Mouse (Mus musculus) layer of hippocampus, adult 18-20 months (tissue): Measurements from ENCODE around the gene Tenm4. TPM values are rescaled to one million over a fixed set of nuclear protein-coding genes. Genes with fewer than 3 reads are reported as not detected.

ENCODE experiments used
- DNase-seq, 2 experiments: peaks; one replicate each; pipeline ENCODE4 v3.0.0; 2022; ENCODE audit warnings: low spot score in 2 of 2
- total RNA-seq, 2 experiments: library from RNA; stranded (reverse); gene quantifications; 2 replicates each; pipeline ENCODE4 v1.2.3; 2021

Gene Tenm4
- total RNA-seq, 2 experiments from 2014 or later = 107 to 108 TPM

DNA sequence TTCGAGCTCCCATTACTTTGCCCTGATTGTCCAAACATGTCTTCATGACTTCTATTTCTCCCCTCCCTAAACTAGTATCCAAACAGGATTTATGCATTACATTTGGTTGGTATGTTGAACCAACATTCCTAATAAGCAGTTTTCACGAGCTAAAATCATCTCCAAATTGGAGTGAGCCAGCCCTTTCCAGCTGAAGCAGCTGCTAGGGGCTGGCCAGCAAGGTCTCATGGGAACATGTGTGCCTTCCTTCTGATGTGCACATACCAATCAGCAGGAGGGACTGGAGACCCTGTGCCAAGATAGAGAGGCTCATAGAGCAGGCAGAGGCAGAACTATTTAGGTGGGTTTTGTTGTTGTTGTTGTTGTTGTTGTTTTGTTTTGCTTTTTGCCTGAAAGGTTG, 69.6 kb downstream of the Tenm4 start:
- no peak for DNase-seq

DNA sequence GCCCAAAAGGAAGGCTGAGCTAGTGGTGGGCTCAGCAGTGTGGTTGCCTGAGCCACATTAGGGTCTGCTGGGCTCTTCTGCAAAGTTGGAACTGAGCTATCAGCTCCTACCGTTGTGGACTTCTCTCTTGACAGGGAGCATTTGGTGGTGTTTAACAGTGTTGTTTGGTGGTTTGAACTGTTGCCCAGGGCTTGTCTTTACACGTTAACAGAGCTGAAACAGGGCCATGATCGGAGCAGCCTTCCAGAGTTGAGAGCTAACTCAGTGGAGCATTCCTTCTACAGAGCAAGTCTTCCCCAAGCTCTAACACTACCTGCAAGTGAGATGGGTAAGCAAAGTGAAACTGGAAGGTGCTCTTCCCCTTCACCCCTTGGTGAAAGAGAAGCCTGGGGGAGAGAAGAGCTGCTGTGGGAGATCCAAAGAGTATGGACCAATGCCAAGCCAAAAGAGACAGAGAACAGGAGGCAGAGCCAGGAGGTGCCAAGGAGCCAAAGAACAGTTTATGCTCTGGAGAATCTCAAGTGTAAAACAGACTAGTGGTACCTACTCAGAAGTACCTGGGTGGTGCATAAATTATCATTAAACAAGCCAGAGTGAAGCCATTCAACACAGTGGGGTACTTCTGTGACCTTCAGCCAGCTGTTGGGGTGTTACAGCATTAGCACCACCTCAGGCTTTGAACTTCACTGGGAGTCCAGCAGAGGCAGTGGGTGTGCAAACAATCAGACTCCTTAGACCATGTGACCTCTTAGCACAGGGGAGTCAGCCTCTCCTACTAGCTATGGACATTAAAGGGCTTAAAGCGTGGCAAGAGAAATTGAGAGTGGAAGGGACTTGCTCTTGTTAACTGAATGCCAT, 71.5 kb downstream of the Tenm4 start:
- no peak for DNase-seq

DNA sequence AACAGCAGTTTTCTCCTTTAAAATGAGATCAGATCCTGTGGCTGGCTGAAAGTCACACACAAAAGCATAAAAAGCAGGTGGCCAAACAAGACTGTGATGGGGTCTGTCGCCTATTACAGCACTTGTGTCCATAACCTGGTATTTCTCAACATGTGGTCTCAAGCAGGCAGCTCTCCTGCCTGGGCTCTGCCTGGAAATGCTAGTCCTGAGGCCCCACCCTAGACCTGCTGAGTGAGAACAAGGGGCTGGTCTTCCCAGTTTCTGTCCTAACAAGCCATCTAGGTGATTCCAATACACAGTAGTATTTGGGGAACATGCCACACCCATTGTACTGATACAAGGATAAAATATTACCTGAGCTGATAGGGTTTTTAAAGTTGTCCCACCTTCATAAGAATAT, 73.8 kb downstream of the Tenm4 start:
- DNase-seq = no peak

DNA sequence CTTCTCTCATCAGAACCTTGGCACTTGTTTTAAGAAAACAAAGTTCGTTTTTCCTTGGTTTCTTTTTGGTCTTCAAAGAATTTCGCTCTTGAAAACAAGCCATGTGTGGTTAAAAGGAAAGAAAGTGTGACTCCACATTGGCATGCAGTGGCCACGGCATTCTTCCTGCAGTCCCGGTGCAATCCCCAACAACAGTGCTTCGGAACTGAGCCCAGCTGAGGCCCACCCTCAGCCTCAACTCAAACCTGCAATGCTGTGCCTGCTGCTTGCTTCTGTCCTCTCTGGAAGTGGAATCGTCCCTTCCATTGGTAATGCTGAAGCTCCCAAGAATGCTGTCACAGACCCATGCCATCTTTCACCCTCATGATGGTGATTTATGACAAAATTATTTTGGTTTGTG, 88.6 kb downstream of the Tenm4 start:
- no peak for DNase-seq

DNA sequence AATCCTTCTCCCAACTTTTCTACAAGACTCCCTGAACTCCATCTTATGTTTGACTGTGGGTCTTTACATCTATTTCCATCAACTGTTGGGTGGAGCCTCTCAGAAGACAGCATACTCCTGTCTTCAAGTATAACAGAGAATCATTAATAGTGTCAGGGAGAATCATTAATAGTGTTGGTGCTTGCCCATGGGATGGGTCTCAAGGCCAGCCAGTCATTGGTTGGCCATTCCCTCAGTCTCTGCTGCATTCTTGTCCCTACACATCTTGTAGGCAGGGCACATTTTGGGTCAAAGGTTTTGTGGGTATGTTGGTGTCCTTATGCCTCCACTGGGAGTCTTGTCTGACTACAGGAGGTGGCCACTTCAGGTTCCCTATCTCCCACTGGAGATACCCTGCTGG, 91.1 kb downstream of the Tenm4 start:
- no peak for DNase-seq

DNA sequence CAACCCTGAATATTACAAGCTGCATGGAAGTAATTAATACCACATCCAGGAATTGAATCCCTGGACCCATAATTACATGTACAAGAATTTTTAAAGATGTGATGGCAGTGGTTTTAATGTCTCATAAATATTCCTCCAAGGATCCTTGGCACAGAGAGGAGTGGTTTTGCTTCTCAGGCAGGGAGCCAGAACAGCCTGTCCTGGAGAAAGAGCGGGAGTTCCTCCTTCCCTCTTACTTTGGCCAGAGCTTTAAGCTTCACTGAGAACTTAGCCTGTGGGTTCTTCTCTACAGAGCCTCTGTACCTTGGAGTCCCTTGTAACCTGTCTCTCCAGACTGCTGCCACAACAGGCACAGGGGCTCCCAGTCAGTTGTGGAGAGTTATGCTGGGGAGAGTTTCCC, 94.9 kb downstream of the Tenm4 start:
- no peak for DNase-seq

DNA sequence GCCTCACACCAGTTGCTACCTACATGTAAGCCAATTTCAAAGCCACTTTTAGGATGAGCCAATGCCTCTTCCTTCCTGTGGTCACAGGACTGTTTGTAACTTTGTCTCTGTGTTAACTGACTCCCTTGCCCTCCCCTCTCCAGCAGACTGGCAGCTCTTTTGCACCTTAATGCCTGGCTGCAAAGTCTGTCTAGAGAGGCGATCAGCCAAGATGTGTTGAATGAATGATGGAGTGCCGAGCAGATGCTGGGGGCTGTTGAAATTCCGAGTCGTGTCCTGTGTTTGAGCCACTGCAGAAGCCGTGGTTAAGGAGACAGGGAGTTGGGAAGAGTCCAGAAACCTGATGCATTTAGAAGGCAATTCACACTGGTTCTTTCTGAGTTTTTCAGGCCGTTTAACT, 96.2 kb downstream of the Tenm4 start:
- DNase-seq = no peak

DNA sequence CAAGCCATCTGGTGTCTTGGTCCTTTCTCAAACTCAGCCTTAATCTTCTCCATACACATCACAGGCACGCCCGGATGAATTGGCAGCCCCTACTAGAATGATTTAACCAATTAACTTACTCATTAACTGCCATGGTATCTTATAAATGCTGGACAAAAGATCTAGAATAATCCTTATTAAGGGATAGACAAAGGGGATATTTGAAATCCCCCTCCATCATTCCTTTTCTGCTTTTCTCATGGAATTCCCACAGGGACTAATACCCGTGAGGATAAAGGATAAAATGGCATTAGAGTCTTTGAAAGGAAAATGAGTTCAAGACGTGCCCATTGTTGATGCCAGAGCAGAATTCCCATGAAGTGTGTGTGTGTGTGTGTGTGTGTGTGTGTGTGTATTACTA, 99.6 kb downstream of the Tenm4 start:
- no peak for DNase-seq

DNA sequence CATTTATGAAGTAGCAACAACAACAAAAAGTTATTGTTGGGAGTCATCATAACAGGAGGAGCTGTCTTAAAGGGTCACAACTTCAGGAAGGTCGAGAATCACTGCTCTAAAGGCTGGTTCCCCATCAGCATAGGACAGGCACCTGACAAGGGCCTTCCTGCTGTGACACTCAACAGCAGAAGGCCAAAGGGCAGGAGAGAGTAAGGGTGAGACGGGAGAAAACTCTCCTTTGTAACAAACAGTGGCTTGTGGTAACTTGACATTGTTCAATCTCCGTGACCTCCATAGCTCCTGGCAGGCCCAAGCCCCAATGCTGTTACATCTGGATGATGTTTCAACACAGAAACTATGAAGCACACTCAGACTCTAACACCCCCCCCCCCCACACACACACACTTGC, 101.0 kb downstream of the Tenm4 start:
- DNase-seq = no peak

DNA sequence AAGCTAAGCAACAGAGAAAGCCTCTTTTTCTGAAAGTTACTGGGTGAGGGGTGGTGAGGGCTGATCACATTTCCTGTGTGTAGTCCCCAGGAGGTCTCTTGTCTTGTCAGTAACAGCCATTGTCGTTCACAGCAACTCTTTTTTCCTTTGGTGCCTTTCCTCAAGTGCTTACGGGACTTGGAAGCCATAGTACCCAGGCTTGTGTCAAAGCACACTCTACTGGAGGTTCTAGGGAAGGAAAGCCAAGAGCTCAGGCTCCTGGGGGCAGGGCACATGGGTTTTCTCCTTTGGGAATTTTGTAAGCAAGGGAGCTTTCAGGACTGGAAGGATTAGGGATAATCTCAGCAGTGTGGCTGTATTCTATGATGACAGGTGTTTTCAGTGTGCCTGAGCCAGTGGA, 103.4 kb downstream of the Tenm4 start:
- no peak for DNase-seq

DNA sequence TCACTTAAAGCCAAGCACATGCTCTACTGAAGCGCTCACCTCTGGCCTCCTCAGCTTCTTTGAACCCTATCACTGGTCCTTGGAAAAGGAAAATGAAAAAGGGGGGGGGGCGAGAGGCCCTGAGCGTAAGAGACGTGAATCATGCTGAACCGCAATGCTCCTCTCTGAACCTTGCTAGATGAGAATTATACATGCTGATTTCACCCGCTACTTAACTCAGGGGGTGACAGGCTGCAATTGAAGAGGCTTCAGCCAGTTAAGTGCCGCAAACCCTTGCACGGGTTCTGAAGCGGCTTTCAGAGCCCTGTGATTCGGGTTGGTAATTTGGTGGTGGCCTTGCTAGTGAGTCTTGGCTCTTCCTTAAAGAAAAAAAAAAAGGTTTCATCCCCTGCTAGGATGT, 106.5 kb downstream of the Tenm4 start:
- DNase-seq = no peak

DNA sequence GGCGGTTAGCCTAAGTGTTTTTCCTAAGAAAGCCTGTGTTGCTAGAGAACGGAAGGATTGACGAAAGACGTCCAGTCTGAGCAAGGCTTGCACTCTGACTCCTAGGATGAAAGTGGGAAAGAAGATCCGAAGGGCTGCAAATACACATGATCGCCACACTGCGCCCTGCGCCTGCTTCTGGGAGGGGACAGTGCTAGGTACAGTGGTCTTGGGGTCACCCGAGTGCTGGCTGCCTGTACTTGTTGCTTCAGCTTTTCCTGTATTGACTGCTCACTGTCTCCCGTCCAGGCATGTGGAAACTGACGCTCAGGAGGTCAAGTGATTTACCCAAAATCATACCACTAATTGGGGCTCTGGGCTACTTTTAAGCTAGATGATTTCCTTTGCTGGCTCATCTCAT, 107.3 kb downstream of the Tenm4 start:
- no peak for DNase-seq

DNA sequence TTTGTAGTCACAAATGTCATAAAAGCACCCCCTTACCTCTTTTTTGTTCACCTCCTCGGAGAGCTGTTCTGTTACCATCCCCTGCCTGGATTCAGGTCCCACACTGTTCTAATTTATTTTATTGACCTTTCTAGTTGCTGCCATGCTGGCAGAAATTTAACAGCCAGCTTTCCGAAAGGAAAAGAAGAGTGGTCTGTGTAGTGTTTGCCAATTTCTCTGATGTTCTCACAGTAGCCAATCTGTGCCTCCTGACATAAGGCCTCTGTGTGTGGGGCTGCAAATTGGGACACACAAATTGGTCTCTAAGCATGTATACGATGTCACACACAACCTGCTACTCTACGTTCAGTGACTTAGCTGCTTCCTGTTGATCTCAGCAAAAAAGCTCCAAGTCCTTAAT, 109.7 kb downstream of the Tenm4 start:
- peak; percentile 17 to 38 for DNase-seq

DNA sequence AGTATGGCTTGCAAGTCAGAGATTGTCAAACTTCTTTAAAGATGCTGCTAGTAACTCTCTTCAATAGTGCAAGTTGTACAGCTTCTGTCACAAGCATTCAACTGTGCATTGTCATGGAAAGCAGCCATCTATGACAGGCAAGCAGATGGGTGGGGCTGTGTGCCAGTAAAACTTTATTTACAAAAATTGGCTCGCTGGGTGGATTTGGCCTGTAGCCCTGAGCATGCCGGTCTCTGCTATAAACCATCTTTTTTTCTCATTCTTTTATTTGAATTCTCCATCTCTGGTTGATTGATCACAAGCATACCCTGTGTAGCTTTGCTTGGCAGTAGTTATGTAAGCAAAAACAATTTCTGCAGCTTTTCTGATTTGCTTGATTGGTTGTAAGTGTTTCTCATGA, 119.5 kb downstream of the Tenm4 start:
- peak; percentile 82 to 94 for DNase-seq

DNA sequence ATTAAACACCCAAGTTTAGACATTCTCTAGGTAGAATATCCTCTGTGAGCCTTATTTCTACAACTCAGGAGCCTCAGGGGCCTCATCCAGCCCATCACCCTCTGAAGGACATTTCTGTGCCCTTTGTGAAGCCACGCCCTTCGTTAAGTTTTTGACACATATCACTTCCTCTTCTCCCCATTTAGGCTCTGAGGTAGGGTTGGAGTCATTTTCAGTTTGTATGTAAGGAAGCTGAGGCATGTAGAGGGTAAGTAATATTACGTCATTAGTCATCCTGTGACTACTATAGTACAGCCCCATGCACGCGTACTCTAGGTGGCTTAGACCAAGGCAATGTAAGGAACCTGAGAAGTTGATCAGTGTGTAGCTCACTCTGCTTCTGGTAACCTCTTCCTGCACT, 124.9 kb downstream of the Tenm4 start:
- no peak for DNase-seq

DNA sequence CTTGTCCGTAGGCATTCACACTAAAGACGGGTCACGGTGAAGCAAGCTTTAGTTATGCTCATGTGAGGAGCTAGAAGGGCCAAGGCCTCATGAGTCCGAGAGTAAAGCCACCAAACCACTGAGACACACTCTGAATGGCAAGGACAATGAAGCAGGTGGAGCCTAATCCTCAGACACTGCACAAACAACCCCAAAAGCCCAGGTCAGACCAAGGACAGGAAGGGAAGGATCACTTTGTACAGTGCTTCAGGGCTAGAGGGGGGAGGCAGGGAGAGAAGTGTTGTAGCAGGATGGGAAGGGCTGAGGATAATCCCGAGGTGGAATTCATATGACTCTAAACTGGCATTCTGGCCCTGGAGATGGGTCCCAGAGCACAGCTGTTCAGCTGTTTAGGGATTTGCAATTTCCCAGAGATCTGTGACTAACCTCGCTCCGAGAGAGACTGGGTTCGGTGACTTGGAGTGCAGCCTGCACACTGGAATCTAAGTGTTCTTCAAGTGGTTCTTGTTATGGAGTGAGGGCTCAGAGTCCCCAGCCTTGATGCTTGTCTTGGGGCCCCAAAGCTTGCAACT, 129.9 kb downstream of the Tenm4 start:
- no peak for DNase-seq

DNA sequence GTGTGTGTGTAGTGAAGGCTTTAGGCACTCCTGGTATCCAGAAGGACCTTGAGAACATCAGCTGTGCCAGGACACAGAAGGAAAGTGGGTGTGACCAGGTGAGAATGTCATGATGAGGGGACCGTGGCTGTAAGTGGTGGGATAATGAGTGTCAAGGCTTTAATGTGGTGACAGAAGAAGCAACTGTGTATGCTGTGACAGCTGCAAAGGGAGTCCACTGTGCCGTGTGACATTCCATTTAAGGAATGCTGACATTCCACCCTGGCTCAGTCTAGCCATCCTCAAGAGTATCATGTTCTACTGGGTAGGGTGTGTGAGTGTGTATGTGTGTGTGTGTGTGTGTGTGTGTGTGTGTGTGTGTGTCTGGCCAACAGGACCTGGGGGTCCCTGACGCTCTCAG, 130.8 kb downstream of the Tenm4 start:
- no peak for DNase-seq

DNA sequence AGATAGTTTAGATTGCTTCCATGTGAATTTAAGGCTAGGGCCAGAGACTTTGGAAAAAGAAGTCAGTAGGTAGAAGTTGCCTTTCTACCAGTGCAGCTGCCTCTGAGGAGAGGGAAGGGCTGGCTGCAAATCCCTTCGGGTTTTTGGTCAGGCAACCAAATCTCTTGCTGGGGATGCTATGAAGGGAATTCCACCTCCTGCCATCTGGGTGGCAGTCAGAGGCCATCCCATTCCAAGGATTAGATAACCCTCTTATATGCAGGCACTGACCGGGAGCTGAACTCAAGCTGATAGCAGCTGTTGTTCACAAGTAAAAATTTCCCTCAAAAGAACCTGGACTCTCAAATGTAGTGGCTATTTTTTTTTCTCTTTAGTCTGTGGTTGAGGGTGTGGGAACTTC, 132.9 kb downstream of the Tenm4 start:
- DNase-seq = no peak

DNA sequence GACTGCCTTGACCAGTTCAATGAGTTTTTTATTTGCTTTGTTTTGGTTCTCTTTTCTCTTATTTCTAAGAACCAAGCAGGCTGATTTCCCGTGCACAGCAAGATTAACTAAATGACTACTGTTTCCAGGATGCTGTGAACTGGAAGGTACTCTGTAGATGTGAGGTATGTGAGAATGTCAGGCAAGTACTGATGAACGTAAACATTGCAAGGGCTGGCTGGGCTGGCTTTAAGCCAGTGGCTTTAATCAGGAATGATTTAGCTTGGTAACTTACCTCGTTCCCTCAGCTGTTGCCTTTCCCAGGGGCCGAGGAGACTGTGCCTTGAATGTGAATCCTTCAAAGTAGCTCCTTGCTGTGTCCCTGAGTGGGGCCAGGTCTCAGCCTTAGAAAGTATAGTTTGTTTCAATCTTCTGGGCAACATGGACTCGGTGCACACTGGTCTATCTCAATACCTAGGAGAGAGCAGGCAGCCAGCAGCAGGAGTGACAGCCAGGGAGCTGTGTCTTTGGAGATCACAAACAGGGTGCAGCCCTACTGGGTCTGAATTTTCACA, 134.4 kb downstream of the Tenm4 start:
- DNase-seq = no peak

DNA sequence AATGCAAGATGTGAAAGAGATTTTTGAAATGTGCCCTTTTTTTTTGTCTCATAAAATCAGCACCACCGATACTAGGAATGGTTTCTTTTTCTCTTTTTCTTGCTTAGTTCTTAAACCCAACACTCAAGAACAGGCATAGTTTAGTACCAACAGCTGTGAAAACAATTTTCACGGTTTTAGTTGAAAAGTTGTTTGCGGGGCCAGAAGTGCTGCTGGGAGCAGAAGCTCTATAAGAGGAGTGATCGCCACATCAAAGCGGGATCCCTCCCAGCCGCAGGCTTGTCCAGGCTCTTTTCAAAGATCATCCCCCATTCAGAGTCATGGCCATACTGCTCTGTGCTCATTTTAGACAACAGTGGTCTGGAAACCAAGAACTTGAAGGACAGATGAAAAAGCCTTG, 137.1 kb downstream of the Tenm4 start:
- no peak for DNase-seq

DNA sequence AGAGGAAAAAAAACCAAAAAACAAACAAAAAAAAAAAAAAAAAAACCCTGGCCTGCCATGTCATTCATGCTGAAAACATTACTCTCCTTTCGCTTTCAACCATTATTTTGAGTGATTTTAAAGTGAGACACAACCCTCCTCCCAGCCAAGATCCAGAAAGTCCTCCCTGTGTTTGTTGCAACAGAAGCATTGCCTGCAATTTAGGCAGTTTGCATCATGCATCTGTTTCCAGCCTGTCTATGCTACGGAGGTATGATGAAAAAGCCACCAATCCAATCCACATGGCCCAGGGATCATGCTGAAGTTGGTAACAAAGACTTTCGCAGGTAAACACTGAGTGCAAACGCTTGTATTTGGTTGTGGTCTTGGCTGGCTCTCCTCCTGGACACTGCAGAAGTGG, 158.3 kb downstream of the Tenm4 start:
- no peak for DNase-seq

DNA sequence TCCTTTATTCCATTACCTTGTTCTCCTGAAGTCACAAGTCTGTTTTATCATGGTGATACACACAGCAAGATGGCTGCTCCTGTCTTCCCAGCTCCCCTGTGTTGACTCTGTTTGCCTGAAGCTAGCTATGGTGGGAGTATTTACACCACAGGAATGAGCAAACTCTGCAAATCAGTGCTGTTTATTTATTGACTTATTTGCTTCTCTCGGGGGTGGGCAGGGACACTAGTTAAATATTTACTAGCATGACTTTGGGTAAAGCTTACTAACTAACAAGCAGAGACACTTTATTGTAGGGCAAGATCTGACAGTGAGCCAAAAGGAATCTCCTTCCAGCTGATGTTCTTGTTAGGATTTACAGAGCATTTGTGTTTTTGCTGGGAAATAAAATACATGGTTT, 160.1 kb downstream of the Tenm4 start:
- DNase-seq = no peak

DNA sequence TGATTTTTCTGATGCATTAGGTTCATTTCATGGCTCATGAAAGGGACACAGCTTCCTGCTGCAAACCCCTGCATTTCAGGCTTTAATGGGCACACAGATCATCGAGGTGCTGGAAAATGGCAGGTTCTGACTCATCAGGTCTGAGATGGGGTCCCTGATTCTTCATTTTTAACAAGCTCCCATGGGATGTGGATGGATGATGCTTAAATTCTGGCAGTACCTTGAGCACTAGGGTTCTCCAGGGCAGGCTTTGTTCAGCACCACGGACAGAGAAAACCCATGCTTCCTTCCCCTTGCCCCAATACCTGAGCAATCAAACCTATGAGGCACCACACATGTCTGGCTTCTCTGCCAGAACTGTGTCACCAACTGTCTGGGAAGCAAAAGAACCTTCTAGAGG, 163.3 kb downstream of the Tenm4 start:
- no peak for DNase-seq
